Mouse (Mus musculus) liver, embryonic 15.5 days (tissue): Measurements from ENCODE around the gene Slc38a10. TPM values are rescaled to one million over a fixed set of nuclear protein-coding genes. Genes with fewer than 3 reads are reported as not detected.

Source experiments
- ATAC-seq: fragments of 200-750 bp; cut with Nextera tagmentation; 2 replicates; pipeline ENCODE4 v1.8.0; 2017; ENCODE audit warnings: moderate number of reproducible peaks, mild to moderate bottlenecking, moderate library complexity; ENCODE audit not compliant: insufficient read depth
- H3K27ac ChIP-seq: fragments of 300-500 bp; sonication (generic); replicated peaks from 2 replicates; pipeline ENCODE4 v1.5.1; 2015; ENCODE audit warnings: mild to moderate bottlenecking, inconsistent platforms
- H3K27me3 ChIP-seq: fragments of 300-500 bp; sonication (generic); 2 replicates; pipeline ENCODE4 v1.6.1; 2015; ENCODE audit warnings: mild to moderate bottlenecking, inconsistent platforms
- H3K36me3 ChIP-seq: fragments of 300-500 bp; sonication (generic); replicated peaks from 2 replicates; pipeline ENCODE4 v1.6.1; 2015; ENCODE audit warnings: moderate library complexity, mild to moderate bottlenecking, inconsistent platforms
- H3K4me1 ChIP-seq: fragments of 300-500 bp; sonication (generic); replicated peaks from 2 replicates; pipeline ENCODE4 v1.6.1; 2015; ENCODE audit warnings: inconsistent platforms
- H3K4me2 ChIP-seq: fragments of 300-500 bp; sonication (generic); 2 replicates; pipeline ENCODE4 v1.6.1; 2015; ENCODE audit warnings: moderate library complexity, mild to moderate bottlenecking, inconsistent platforms
- H3K4me3 ChIP-seq: fragments of 300-500 bp; sonication (generic); replicated peaks from 2 replicates; pipeline ENCODE4 v1.5.1; 2015; ENCODE audit warnings: mild to moderate bottlenecking, inconsistent platforms
- H3K9ac ChIP-seq: fragments of 300-500 bp; sonication (generic); 2 replicates; pipeline ENCODE4 v1.6.1; 2015; ENCODE audit warnings: moderate library complexity, mild to moderate bottlenecking, inconsistent platforms
- H3K9me3 ChIP-seq: fragments of 300-500 bp; sonication (generic); replicated peaks from 2 replicates; pipeline ENCODE4 v1.6.1; 2016; ENCODE audit warnings: inconsistent platforms
- WGBS: fragments of 180-500 bp; shearing (Covaris S2); methylation state at CpG from one replicate; pipeline ENCODE4 v1.1.7; 2015; ENCODE audit warnings: mixed read lengths; ENCODE audit not compliant: insufficient replicate concordance; 5-methylcytosine and 5-hydroxymethylcytosine counted together
- polyA plus RNA-seq: library from polyadenylated mRNA; unstranded; fragments of >200 nt; fragmentation: Nextera tagmentation; extraction: Ambion mirVana; gene quantifications from 2 replicates; pipeline ENCODE4 v1.2.1, GENCODE M21; 2015

Gene Slc38a10
- polyA plus RNA-seq, 1 experiment from 2014 or later = 34.0 TPM

DNA sequence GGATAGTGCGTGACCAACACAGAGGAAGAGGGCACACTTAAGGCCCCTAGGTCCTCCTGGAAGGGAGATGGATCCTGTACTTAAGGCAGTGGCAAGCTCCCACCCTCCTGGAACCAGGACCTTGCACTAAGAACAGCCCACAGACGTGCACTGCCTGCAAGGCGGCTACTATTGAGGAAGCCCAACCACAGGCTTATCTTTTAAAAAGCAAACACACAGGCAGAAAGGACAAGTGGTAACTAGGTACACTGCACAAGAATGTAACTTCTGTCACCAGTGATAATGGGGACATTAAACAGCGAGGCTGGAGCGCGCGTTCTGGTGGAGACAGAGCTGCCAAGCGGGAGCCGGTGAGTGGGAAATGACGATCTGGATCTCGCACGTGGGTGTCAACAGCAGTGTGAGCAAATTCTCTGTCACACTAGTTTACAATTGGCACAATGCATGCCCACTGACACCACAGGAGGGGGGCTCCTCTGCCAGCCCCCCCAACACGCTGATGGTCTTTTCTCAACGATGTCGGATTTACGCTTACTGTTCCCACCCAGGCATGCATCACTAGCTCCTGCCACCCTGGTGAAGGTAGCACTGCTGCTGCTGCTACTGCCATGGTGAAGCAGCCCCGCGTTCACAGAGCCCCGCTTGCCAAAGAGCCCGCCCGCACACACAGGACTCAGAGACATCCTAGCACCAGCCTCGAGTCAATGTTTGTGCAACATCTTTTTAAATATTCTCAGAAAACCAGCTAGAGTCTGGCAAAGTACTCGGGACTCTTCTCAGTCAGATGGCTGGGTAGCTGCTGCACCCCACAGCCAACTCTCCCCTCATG is 14.1 kb downstream of the Slc38a10 start:
- H3K36me3 ChIP-seq = peaks cover 56% of the 10 kb centered on the region
- no peaks in the 10 kb centered on the region for H3K9me3 ChIP-seq
- no peak overlapping the region for H3K9ac ChIP-seq
- 30% methylated on average over 23 of the region's 23 CpGs for WGBS
- peaks cover 63% of the 10 kb centered on the region for H3K4me1 ChIP-seq
- H3K4me2 ChIP-seq = peak overlapping the region; percentile 49
- peak; percentile 75 for ATAC-seq
- H3K27ac ChIP-seq = peak overlapping the region; percentile 77
- H3K27me3 ChIP-seq = no peaks in the 10 kb centered on the region
- H3K4me3 ChIP-seq = no peak overlapping the region

DNA sequence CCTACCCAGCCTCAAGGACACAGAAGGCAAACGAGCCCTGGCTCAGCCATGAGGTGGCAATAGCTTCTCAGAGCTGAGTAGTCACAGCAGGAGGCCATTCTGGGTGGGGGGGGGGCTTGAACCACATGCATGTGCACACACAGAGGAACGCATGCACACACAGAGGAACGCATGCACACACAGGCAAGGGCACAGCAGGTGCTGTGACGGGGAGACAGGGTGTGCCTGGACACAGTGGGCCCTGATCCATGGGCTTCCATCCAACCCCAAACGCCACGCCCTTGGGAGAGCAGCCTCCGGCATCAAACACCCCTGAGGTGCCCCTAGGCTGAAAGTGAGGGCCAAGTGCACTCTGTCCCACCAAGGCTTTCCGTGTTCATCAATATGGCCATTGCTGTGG is 15.0 kb downstream of the Slc38a10 start:
- Histone ChIP-seq H3K9ac (no peak overlapping the region), H3K9me3 (no peaks in the 10 kb centered on the region), H3K27me3 (no peaks in the 10 kb centered on the region), H3K27ac (peak overlapping the region; percentile 77), H3K4me3 (no peak overlapping the region), H3K36me3 (peaks cover 61% of the 10 kb centered on the region), H3K4me1 (peaks cover 63% of the 10 kb centered on the region), H3K4me2 (peak overlapping the region; percentile 49)
- ATAC-seq = no peak
- WGBS = 74% methylated on average over 8 of the region's 8 CpGs

DNA sequence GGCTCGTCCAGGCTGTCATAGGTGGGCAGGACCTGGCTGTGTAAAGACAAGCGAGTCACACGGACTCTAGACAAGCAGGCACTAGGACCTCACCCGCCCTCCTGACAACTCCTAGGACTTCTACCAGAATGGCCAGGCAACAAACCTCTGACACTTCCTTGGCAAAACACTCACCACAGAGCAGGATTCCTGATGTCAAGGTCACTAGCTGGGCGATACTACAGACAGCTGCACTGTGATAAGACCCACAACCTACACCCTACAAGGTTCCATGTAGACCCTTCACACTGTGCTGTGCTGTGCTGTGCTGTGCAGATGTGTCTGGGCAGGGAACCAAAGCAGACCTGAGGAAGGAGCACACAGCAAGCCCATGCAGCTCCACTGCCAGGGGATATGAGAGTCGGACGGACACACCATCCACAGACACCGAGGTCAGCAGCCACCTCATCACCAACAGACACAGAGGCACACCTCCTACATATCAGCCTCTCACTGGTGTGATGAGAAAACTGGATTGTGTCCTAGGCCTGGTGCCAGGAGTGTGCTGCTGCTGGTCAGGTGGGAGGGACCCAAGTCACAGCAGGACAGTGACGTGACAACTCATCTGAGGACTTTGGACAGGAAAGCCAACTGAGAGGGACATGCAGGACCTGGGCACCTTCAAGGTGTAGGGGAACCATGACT is 16.2 kb downstream of the Slc38a10 start:
- Histone ChIP-seq H3K4me2 (no peak overlapping the region), H3K36me3 (peaks cover 63% of the 10 kb centered on the region), H3K27ac (peak overlapping the region; percentile 41; the same call in 1 of the 2 replicates), H3K4me1 (peaks cover 56% of the 10 kb centered on the region), H3K4me3 (no peak overlapping the region), H3K27me3 (no peaks in the 10 kb centered on the region), H3K9me3 (no peaks in the 10 kb centered on the region), H3K9ac (no peak overlapping the region)
- ATAC-seq = peak; percentile 5; the same call in 1 of the 2 replicates
- 64% methylated on average over 9 of the region's 9 CpGs for WGBS

DNA sequence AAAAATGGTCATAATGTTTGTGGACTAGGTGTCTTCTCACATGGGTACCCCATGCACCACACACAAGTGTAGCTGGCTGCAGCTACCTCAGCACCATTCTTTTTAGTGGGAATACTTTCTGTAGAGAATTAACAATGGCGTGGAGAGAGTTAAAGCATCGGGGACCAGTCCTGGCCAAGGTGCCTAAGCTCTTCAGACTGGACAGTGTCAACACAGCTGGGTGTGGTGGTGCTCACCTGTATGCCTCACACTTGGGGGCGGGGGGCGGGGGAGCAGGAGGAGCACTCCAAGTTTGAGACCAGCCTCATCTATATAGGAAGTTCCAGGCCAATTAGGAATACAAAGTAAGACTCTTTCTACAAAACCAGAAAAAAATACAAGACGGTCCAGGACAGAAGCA is 17.0 kb downstream of the Slc38a10 start:
- Histone ChIP-seq H3K27me3 (no peaks in the 10 kb centered on the region), H3K9me3 (no peaks in the 10 kb centered on the region), H3K4me1 (peaks cover 47% of the 10 kb centered on the region), H3K4me3 (no peak overlapping the region), H3K36me3 (peaks cover 63% of the 10 kb centered on the region), H3K9ac (no peak overlapping the region), H3K4me2 (no peak overlapping the region), H3K27ac (no peak overlapping the region)
- 78% methylated on average over 5 of the region's 5 CpGs for WGBS
- ATAC-seq = no peak

DNA sequence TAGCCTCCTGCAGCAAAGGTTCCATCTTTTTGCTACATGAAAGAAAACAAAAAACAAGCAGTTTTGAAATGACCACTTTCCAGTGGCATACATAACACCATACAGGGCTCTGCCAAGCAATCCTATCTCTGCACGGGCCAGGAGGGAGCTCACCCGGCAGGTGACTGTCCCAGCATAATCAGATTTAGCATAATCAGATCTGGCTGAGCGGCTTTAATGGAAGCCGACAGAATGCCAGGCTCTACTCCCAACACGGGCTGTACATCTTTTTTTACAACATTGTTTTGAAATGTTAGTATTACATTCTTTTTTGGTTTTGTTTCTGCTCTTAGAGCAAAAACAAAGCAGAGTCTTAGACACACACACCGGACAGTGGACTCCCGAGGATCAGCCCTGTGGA is 21.9 kb downstream of the Slc38a10 start:
- no peaks in the 10 kb centered on the region for H3K27me3 ChIP-seq
- H3K4me3 ChIP-seq = no peak overlapping the region
- peaks cover 84% of the 10 kb centered on the region for H3K36me3 ChIP-seq
- no peak overlapping the region for H3K27ac ChIP-seq
- H3K9me3 ChIP-seq = no peaks in the 10 kb centered on the region
- ATAC-seq = no peak
- H3K9ac ChIP-seq = no peak overlapping the region
- WGBS = 76% methylated on average over 7 of the region's 7 CpGs
- no peak overlapping the region for H3K4me2 ChIP-seq
- no peaks in the 10 kb centered on the region for H3K4me1 ChIP-seq

DNA sequence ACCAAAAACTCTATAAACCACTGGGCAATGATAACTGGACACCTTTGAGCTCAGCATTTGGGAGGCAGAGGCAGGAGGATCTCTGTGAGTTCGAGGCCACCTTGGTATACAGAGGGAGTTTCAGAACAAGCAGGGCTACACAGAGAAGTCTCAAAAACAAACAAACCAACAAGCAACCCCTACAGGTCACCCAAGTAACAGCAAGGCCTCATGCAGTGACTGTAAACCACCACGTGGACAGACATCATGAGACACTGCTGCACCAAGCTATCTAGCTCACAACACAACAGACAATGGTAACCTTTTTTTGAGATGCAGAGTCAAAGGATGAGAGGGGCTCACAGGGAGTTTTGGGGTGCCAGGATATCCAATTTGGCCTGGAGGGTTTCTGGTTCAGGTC is 24.3 kb downstream of the Slc38a10 start:
- Histone ChIP-seq H3K9me3 (no peaks in the 10 kb centered on the region), H3K36me3 (peaks cover 84% of the 10 kb centered on the region), H3K4me2 (no peak overlapping the region), H3K9ac (no peak overlapping the region), H3K4me3 (no peak overlapping the region), H3K27me3 (no peaks in the 10 kb centered on the region), H3K4me1 (no peaks in the 10 kb centered on the region), H3K27ac (no peak overlapping the region)
- 59% methylated on average over 2 of the region's 2 CpGs for WGBS
- no peak for ATAC-seq

DNA sequence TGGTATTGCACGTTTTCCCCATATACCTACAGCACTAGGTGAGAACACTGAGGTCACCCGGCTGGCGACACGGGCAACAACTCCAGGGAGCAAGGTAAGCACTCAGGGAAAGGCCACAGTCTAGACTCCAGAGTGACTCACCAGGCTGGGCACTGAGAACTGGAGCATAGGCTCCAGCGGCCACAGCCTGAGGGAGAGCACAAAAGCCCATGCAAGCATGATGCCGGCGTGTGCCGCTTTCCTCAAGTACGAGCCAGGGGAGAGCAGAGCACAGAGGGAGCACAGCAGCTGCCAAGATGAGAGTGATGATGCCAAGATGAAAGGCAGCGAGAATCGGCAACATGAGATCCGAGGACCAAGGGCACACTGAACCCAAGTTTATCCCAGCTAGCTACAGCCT is 29.0 kb downstream of the Slc38a10 start:
- Histone ChIP-seq H3K27me3 (no peaks in the 10 kb centered on the region), H3K4me2 (no peak overlapping the region), H3K27ac (no peak overlapping the region), H3K36me3 (peaks cover 73% of the 10 kb centered on the region), H3K9ac (no peak overlapping the region), H3K4me1 (no peaks in the 10 kb centered on the region; the same call in none of the 2 replicates), H3K4me3 (no peak overlapping the region), H3K9me3 (no peaks in the 10 kb centered on the region)
- 83% methylated on average over 12 of the region's 12 CpGs for WGBS
- no peak for ATAC-seq

DNA sequence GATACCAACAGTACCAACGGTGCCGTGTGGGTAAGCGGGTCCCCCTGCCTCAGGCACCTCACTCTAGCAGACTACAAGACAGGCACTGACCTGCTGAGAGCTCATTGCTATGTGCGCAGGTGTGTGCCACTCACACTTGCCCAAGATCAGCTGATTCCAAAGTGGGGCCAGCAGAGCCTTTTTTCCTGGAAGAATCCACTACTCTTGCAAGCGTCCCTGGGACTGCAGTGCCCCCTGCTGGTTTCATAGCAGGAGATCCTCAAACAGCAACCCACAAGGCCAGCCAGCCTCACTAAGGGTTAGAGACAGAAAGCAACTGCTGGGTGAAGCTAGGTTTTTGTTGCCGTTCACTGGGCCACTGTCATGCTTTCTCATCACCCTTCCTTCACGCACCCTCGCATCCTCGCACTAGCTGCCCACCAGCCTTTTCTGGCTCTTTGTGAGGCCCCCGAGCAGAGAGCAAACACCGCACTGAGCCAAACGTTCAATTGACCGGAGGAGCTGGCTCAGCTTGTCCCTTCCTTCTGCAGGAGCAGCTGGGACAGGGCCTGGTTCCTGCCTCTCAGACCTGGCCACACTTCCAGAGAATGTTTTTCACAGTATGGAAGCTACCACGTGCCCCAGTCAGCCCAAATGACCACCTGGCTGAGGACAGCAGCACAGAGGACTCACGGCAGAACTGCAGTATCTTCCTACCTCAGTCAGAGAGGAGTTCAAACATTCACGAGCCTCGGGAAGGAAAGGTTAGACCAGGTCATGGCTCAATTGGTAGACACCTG is 30.3 kb downstream of the Slc38a10 start:
- Histone ChIP-seq H3K9me3 (no peaks in the 10 kb centered on the region), H3K4me3 (no peak overlapping the region), H3K27ac (no peak overlapping the region), H3K36me3 (peaks cover 77% of the 10 kb centered on the region), H3K4me2 (no peak overlapping the region), H3K4me1 (no peaks in the 10 kb centered on the region; the same call in none of the 2 replicates), H3K9ac (no peak overlapping the region), H3K27me3 (no peaks in the 10 kb centered on the region)
- WGBS = 76% methylated on average over 17 of the region's 17 CpGs
- no peak for ATAC-seq

DNA sequence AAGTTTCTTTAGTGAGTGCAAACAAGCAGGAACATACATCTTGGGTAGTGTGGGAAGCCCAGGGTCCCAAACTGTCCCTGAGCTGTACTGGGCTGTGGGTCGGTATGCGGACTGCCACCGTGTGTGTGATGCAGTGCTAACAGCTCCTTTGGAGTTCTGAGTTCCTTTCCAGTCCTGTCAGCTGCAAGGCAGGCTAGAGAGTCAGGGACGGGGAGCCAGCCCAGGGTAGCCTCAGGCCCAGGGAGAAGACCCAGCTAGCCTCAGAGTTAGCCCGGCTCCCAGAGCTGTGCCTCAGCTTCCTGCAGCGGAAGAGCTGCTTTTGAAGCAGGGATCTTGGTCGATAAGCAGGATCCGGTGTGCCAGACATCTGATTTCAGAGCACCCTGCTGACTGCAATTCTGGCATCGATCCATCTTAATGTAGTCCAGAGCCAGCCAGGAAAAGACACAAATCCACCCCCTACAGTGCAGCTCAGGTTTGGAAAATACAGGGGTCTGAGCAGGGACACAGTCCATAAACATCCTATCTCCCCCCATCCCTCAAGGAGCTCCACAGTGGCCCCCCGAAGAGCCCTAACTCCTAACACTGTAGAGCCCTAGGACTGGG is 31.1 kb downstream of the Slc38a10 start:
- 80% methylated on average over 10 of the region's 10 CpGs for WGBS
- Histone ChIP-seq H3K4me3 (no peak overlapping the region), H3K4me1 (no peaks in the 10 kb centered on the region; the same call in none of the 2 replicates), H3K9ac (no peak overlapping the region), H3K4me2 (no peak overlapping the region), H3K27me3 (no peaks in the 10 kb centered on the region), H3K27ac (no peak overlapping the region), H3K36me3 (peaks cover 80% of the 10 kb centered on the region), H3K9me3 (no peaks in the 10 kb centered on the region)
- no peak for ATAC-seq

DNA sequence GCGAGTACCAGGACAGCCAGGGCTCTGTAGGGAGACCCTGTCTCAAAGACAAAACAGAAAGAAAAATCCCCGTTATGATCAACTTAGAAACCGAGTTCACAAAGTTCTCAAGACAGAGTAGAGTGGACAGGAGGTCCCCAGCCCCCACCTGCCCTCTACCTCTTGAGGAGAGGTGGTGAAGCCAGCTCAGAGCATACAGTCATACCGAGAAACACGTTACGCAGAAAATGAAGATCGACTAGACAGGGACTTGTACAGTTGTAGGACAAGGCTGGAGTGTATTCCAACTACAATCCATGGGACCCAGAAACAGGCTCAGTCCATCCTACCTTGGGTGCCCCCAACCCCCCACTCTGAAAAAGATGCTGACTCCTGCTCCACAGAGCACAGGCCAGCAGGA is 32.0 kb downstream of the Slc38a10 start:
- 78% methylated on average over 7 of the region's 7 CpGs for WGBS
- Histone ChIP-seq H3K9ac (no peak overlapping the region), H3K4me3 (no peak overlapping the region), H3K27me3 (no peaks in the 10 kb centered on the region), H3K9me3 (no peaks in the 10 kb centered on the region), H3K4me2 (no peak overlapping the region), H3K4me1 (no peaks in the 10 kb centered on the region; the same call in none of the 2 replicates), H3K27ac (no peak overlapping the region), H3K36me3 (peaks cover 81% of the 10 kb centered on the region)
- no peak for ATAC-seq
